8 mouse cellular contexts compared by ENCODE assay signal in genomic region chr17:80480031-80480854, GRCm38 (mm10). TPM values are rescaled to one million over a fixed set of nuclear protein-coding genes. Genes with fewer than 3 reads are reported as not detected.
DNase-seq lines count a peak whose midpoint lies in the region; ATAC-seq and TF ChIP-seq lines count a peak whose summit lies in the region.

Gene Sos1, minus strand, starts transcription at chr17:80480453.

- no peak for TF ChIP-seq EP300 in MEL (IDR thresholded peaks at IDR 0.05; ENCODE audit: low read depth in 1 of 2, low read length in 2 of 2)

- peaks cover 43% of the 10 kb centered on the region for H3K79me2 ChIP-seq in MEL (ENCODE audit: control insufficient read depth, insufficient read depth, low read length, poor library complexity)

- peak within 1 kb of the TSS; percentile 86 for H3K27ac ChIP-seq in MEL (ENCODE audit: control insufficient read depth, low read depth, low read length)
- H3K27ac ChIP-seq in forebrain, embryonic 16.5 days (ENCODE audit: low read length) = peak within 1 kb of the TSS; percentile 97
- peak within 1 kb of the TSS; percentile 96 for H3K27ac ChIP-seq in layer of hippocampus, adult 2 months
- peak within 1 kb of the TSS; percentile 97 for H3K27ac ChIP-seq in neural tube, embryonic 15.5 days (replicated peaks)

- TF ChIP-seq RAD21 in MEL (IDR thresholded peaks at IDR 0.05; ENCODE audit: low read depth, low read length) = no peak

- WGBS in forebrain, embryonic 16.5 days = 0% methylated on average over 46 of the region's 90 CpGs
- 1% methylated on average over 76 of the region's 90 CpGs for WGBS in lung, adult 2 months
- under 1% methylated on average over 64 of the region's 90 CpGs for WGBS in neural tube, embryonic 15.5 days

- DNase-seq in MEL (ENCODE audit: low read depth, low spot score) = peak; percentile 96
- DNase-seq in cerebellum, adult 18-20 months = peak; percentile 96 to 98
- peak; percentile 97 for DNase-seq in heart, postnatal 36 days
- DNase-seq in layer of hippocampus, adult 2 months (ENCODE audit: low spot score in 2 of 2) = peak; percentile 95 to 97
- peak; percentile 97 for DNase-seq in lung, adult 2 months
- peak; percentile 96 for DNase-seq in testis, postnatal 10 days (ENCODE audit: low spot score)

- H3K4me1 ChIP-seq in MEL (ENCODE audit: control insufficient read depth in 1 of 2, insufficient read depth in 2 of 2, low read length in 2 of 2) = peaks cover 14 to 35% of the 10 kb centered on the region in 2 experiments
- H3K4me1 ChIP-seq in forebrain, embryonic 16.5 days (replicated peaks; ENCODE audit: control insufficient read depth, insufficient read depth, low read length) = peaks cover 24% of the 10 kb centered on the region
- peaks cover 10% of the 10 kb centered on the region for H3K4me1 ChIP-seq in lung, adult 2 months (ENCODE audit: control insufficient read depth, insufficient read depth, low read length)
- peaks cover 28% of the 10 kb centered on the region for H3K4me1 ChIP-seq in neural tube, embryonic 15.5 days

- peak within 1 kb of the TSS; percentile 96 for H3K9ac ChIP-seq in MEL (ENCODE audit: control insufficient read depth, low read depth, low read length, poor library complexity, severe bottlenecking)
- peak within 1 kb of the TSS; percentile 93 for H3K9ac ChIP-seq in forebrain, embryonic 16.5 days (replicated peaks; ENCODE audit: low read depth, low read length)
- peak within 1 kb of the TSS; percentile 98 for H3K9ac ChIP-seq in neural tube, embryonic 15.5 days (replicated peaks)

- H3K9me3 ChIP-seq in MEL (replicated peaks; ENCODE audit: insufficient read depth, low read length) = no peaks in the 10 kb centered on the region
- no peaks in the 10 kb centered on the region for H3K9me3 ChIP-seq in forebrain, embryonic 16.5 days (ENCODE audit: control insufficient read depth, low read length)
- H3K9me3 ChIP-seq in neural tube, embryonic 15.5 days (replicated peaks) = no peaks in the 10 kb centered on the region

- TF ChIP-seq POLR2A in MEL (IDR thresholded peaks at IDR 0.05; ENCODE audit: control insufficient read depth in 1 of 2, insufficient read depth in 1 of 2, low read depth in 1 of 2, low read length in 2 of 2, poor library complexity in 1 of 2) = peak; percentile 81 to 86; a peak in 3 of 4 replicates
- TF ChIP-seq POLR2A in lung, adult 2 months (IDR thresholded peaks at IDR 0.05; ENCODE audit: borderline replicate concordance, extremely low read depth, low read depth, low read length) = peak; percentile 43; the same call in 1 of the 2 replicates

- H3K27me3 ChIP-seq in MEL (ENCODE audit: control insufficient read depth in 1 of 2, insufficient read depth in 2 of 2, low read length in 2 of 2) = no peaks in the 10 kb centered on the region
- no peaks in the 10 kb centered on the region for H3K27me3 ChIP-seq in forebrain, embryonic 16.5 days (replicated peaks; ENCODE audit: control insufficient read depth, insufficient read depth, low read length)
- no peaks in the 10 kb centered on the region for H3K27me3 ChIP-seq in neural tube, embryonic 15.5 days (replicated peaks)

- ATAC-seq in forebrain, embryonic 16.5 days = peak; percentile 84
- ATAC-seq in neural tube, embryonic 15.5 days (ENCODE audit: low FRiP score) = peak; percentile 84

- peak within 1 kb of the TSS; percentile 87 for H3K4me2 ChIP-seq in forebrain, embryonic 16.5 days (ENCODE audit: low read length)
- peak within 1 kb of the TSS; percentile 67 for H3K4me2 ChIP-seq in neural tube, embryonic 15.5 days

- H3K4me3 ChIP-seq in MEL (ENCODE audit: control insufficient read depth in 1 of 2, insufficient read depth in 1 of 2, low read depth in 2 of 2, low read length in 2 of 2) = peak within 1 kb of the TSS; percentile 92 to 95
- peak within 1 kb of the TSS; percentile 81 for H3K4me3 ChIP-seq in forebrain, embryonic 16.5 days (replicated peaks; ENCODE audit: low read length)
- peak within 1 kb of the TSS; percentile 75 for H3K4me3 ChIP-seq in layer of hippocampus, adult 2 months
- H3K4me3 ChIP-seq in lung, adult 2 months (replicated peaks; ENCODE audit: extremely low read depth, low read depth, low read length) = peak within 1 kb of the TSS; percentile 97
- peak within 1 kb of the TSS; percentile 95 for H3K4me3 ChIP-seq in neural tube, embryonic 15.5 days (replicated peaks)

- TF ChIP-seq CTCF in MEL (IDR thresholded peaks at IDR 0.05 in 2 of 3, conservative IDR thresholded peaks at IDR 0.05 in 1 of 3; ENCODE audit: control insufficient read depth in 1 of 3, insufficient read depth in 1 of 3, low read depth in 2 of 3, low read length in 3 of 3, poor library complexity in 1 of 3, severe bottlenecking in 1 of 3) = peak in 1 of 3 experiments; percentile 2; a peak in 1 of 6 replicates
- no peak for TF ChIP-seq CTCF in layer of hippocampus, adult 2 months (conservative IDR thresholded peaks at IDR 0.05)
- TF ChIP-seq CTCF in lung, adult 2 months (IDR thresholded peaks at IDR 0.05; ENCODE audit: insufficient read depth, low read length) = no peak

- intact Hi-C loops in heart, postnatal 36 days (cut with DNase I) = loop anchor here (5.0 to 10.0 kb wide), 3 partner anchors 108 to 273 kb away; partner anchors contain the start of genes Gm10190, Map4k3, Srsf7 and Ttc39d

- H3K36me3 ChIP-seq in MEL (ENCODE audit: control insufficient read depth in 1 of 2, insufficient read depth in 2 of 2, low read length in 2 of 2) = peaks cover 0 to 41% of the 10 kb centered on the region in 2 experiments; a peak in 2 of 4 replicates
- H3K36me3 ChIP-seq in forebrain, embryonic 16.5 days (ENCODE audit: control insufficient read depth, insufficient read depth) = no peaks in the 10 kb centered on the region
- H3K36me3 ChIP-seq in neural tube, embryonic 15.5 days = no peaks in the 10 kb centered on the region

TF ChIP-seq in MEL, 35 proteins besides CTCF, POLR2A, EP300 and RAD21 (continues in another document):
- no peak for TF ChIP-seq ZC3H11A (IDR thresholded peaks at IDR 0.05; ENCODE audit: low read depth, low read length)
- TF ChIP-seq POLR2AphosphoS2 (IDR thresholded peaks at IDR 0.05; ENCODE audit: low read length) = peak; percentile 80
- TF ChIP-seq UBTF (IDR thresholded peaks at IDR 0.05; ENCODE audit: borderline replicate concordance, insufficient read depth, low read depth, low read length) = peak; percentile 97
- TF ChIP-seq TCF12 (IDR thresholded peaks at IDR 0.05; ENCODE audit: low read depth, low read length) = peak; percentile 87
- no peak for TF ChIP-seq E2F4 (IDR thresholded peaks at IDR 0.05; ENCODE audit: borderline replicate concordance, low read depth, low read length)
- no peak for TF ChIP-seq SMC3 (IDR thresholded peaks at IDR 0.05; ENCODE audit: low read depth, low read length)
- TF ChIP-seq NRF1 (IDR thresholded peaks at IDR 0.05; ENCODE audit: insufficient read depth, low read depth, low read length, poor library complexity, severe bottlenecking) = peak; percentile 87
- no peak for TF ChIP-seq USF2 (IDR thresholded peaks at IDR 0.05; ENCODE audit: borderline replicate concordance in 1 of 2, insufficient read depth in 1 of 2, low read depth in 1 of 2, low read length in 2 of 2)
- peak; percentile 88 for TF ChIP-seq NELFE (IDR thresholded peaks at IDR 0.05; ENCODE audit: low read depth, low read length)
- peak; percentile 71; the same call in 1 of the 2 replicates for TF ChIP-seq TBP (IDR thresholded peaks at IDR 0.05; ENCODE audit: low read depth, low read length)
- TF ChIP-seq MXI1 (IDR thresholded peaks at IDR 0.05; ENCODE audit: low read depth, low read length) = peak; percentile 74
- peak; percentile 72; the same call in 1 of the 2 replicates for TF ChIP-seq ZMIZ1 (IDR thresholded peaks at IDR 0.05; ENCODE audit: low read depth, low read length)
- TF ChIP-seq JUND (IDR thresholded peaks at IDR 0.05; ENCODE audit: low read depth, low read length) = no peak
- no peak for TF ChIP-seq MAFK (IDR thresholded peaks at IDR 0.05; ENCODE audit: borderline replicate concordance, low read depth, low read length)
- TF ChIP-seq BHLHE40 (IDR thresholded peaks at IDR 0.05; ENCODE audit: borderline replicate concordance, low read depth, low read length) = no peak
- TF ChIP-seq MAZ (IDR thresholded peaks at IDR 0.05; ENCODE audit: low read depth, low read length) = peak; percentile 98
- TF ChIP-seq MAX (IDR thresholded peaks at IDR 0.05; ENCODE audit: low read length) = peak; percentile 67
- peak; percentile 69 for TF ChIP-seq GATA1 (IDR thresholded peaks at IDR 0.05; ENCODE audit: low read depth, low read length)
- TF ChIP-seq CHD1 (IDR thresholded peaks at IDR 0.05; ENCODE audit: low read depth, low read length) = peak; percentile 94; the same call in 1 of the 2 replicates
- peak; percentile 31; the same call in 1 of the 2 replicates for TF ChIP-seq ETS1 (IDR thresholded peaks at IDR 0.05; ENCODE audit: low read depth, low read length)
- peak; percentile 84 for TF ChIP-seq HCFC1 (IDR thresholded peaks at IDR 0.05; ENCODE audit: low read depth, low read length)
- TF ChIP-seq ZNF384 (IDR thresholded peaks at IDR 0.05; ENCODE audit: low read depth, low read length) = peak; percentile 61; the same call in 1 of the 2 replicates
- no peak for TF ChIP-seq GABPA (IDR thresholded peaks at IDR 0.05; ENCODE audit: low read depth, low read length)
- TF ChIP-seq SIN3A (IDR thresholded peaks at IDR 0.05; ENCODE audit: low read length) = peak; percentile 88
- TF ChIP-seq MYB (IDR thresholded peaks at IDR 0.05; ENCODE audit: low read depth, low read length) = no peak
- TF ChIP-seq ELF1 (IDR thresholded peaks at IDR 0.05; ENCODE audit: low read depth, low read length) = peak; percentile 66
- TF ChIP-seq MEF2A (IDR thresholded peaks at IDR 0.05; ENCODE audit: extremely low read depth, insufficient replicate concordance, low read depth, low read length, poor library complexity, severe bottlenecking) = no peak
- no peak; the same call in 1 of the 2 replicates for TF ChIP-seq KAT2A (conservative IDR thresholded peaks at IDR 0.05; ENCODE audit: low read depth, low read length)
- 0 out of 2 replicates have a peak, but pooled peaks have one; percentile 7 for TF ChIP-seq MYC (IDR thresholded peaks at IDR 0.05; ENCODE audit: low read depth, low read length)
- TF ChIP-seq USF1 (IDR thresholded peaks at IDR 0.05; ENCODE audit: low read depth, low read length) = no peak
- no peak for TF ChIP-seq TAL1 (IDR thresholded peaks at IDR 0.05; ENCODE audit: low read length)

RNA-seq across cellular contexts. Expression of gene Sos1, which starts in this region (rescaled TPM):
- 4.6 and 6.7 TPM in 2 replicates for total RNA-seq in MEL (2012; rRNA removed)
- polyA plus RNA-seq in MEL (2012; ENCODE audit: insufficient read depth in 1 of 2, insufficient read length in 2 of 2, low read depth in 1 of 2, low replicate concordance in 2 of 2, missing spikeins in 1 of 2) = 10 to 100 TPM; 12.1 to 20.3 TPM
- polyA plus RNA-seq in forebrain, embryonic 16.5 days (2015; fragmentation: Nextera tagmentation; extraction: Ambion mirVana) = 7.6 TPM in 2 replicates
- 10 to 100 TPM; 10.6 to 13.4 TPM for total RNA-seq in heart, postnatal 36 days (2021)
- total RNA-seq in layer of hippocampus, adult 2 months (2021) = 10 to 100 TPM; 35.2 to 36.8 TPM
- 2.5 and 2.9 TPM in 2 replicates for polyA plus RNA-seq in lung, adult 2 months (2012; rRNA removed)
- 6.8 and 7.9 TPM in 2 replicates for polyA plus RNA-seq in neural tube, embryonic 15.5 days (2015; fragmentation: Nextera tagmentation; extraction: Ambion mirVana)

Comparison
In these comparisons a context has a peak if more than half of its experiments do, and no peak if none do; other contexts are left out.
1. Peak in every context shown above with its lines: DNase-seq, ATAC-seq, H3K4me3 ChIP-seq and H3K27ac ChIP-seq.